Mouse (Mus musculus) midbrain, embryonic 15.5 days (tissue): Measurements from ENCODE around the gene Aplf. TPM values are rescaled to one million over a fixed set of nuclear protein-coding genes. Genes with fewer than 3 reads are reported as not detected.

Source experiments
- ATAC-seq: fragments of 200-750 bp; cut with Nextera tagmentation; replicated peaks from 2 replicates; pipeline ENCODE4 v1.8.0; 2017; ENCODE audit warnings: moderate TSS enrichment
- H3K27ac ChIP-seq: fragments of 300-500 bp; sonication (generic); 2 replicates; pipeline ENCODE4 v1.5.1; 2015; ENCODE audit warnings: mild to moderate bottlenecking, inconsistent platforms
- H3K27me3 ChIP-seq: fragments of 300-500 bp; sonication (generic); replicated peaks from 2 replicates; pipeline ENCODE4 v1.6.1; 2015; ENCODE audit warnings: inconsistent platforms
- H3K36me3 ChIP-seq: fragments of 300-500 bp; sonication (generic); replicated peaks from 2 replicates; pipeline ENCODE4 v1.6.1; 2015; ENCODE audit warnings: inconsistent platforms
- H3K4me1 ChIP-seq: fragments of 300-500 bp; sonication (generic); 2 replicates; pipeline ENCODE4 v1.6.1; 2015; ENCODE audit warnings: inconsistent platforms
- H3K4me2 ChIP-seq: fragments of 300-500 bp; sonication (generic); 2 replicates; pipeline ENCODE4 v1.6.1; 2015; ENCODE audit warnings: inconsistent platforms, mild to moderate bottlenecking, moderate library complexity
- H3K4me3 ChIP-seq: fragments of 300-500 bp; sonication (generic); 2 replicates; pipeline ENCODE4 v1.5.1; 2015; ENCODE audit warnings: mild to moderate bottlenecking, inconsistent platforms
- H3K9ac ChIP-seq: fragments of 300-500 bp; sonication (generic); 2 replicates; pipeline ENCODE4 v1.6.1; 2015; ENCODE audit warnings: mild to moderate bottlenecking, inconsistent platforms
- H3K9me3 ChIP-seq: fragments of 300-500 bp; sonication (generic); 2 replicates; pipeline ENCODE4 v1.6.1; 2016; ENCODE audit warnings: inconsistent platforms
- WGBS: fragments of 180-500 bp; shearing (Covaris S2); methylation state at CpG from one replicate; pipeline ENCODE4 v1.1.7; 2015; ENCODE audit warnings: mixed read lengths; 5-methylcytosine and 5-hydroxymethylcytosine counted together
- polyA plus RNA-seq: library from polyadenylated mRNA; unstranded; fragments of >200 nt; fragmentation: Nextera tagmentation; extraction: Ambion mirVana; gene quantifications from 2 replicates; pipeline ENCODE4 v1.2.1, GENCODE M21; 2015

The Aplf gene
- polyA plus RNA-seq, result 7.2 and 7.7 TPM in 2 replicates

GRCm38 (mm10) chr6:87671771-87672517 lies at the start of gene Aplf:
Gene Aplf, minus strand, starts transcription at chr6:87672193.
- Histone ChIP-seq H3K4me2 (peak within 1 kb of the TSS; percentile 91), H3K9me3 (no peaks in the 10 kb centered on the region), H3K27ac (peak within 1 kb of the TSS; percentile 43; the same call in 1 of the 2 replicates), H3K9ac (peak within 1 kb of the TSS; percentile 47), H3K4me1 (peaks cover 25% of the 10 kb centered on the region), H3K36me3 (no peaks in the 10 kb centered on the region), H3K27me3 (no peaks in the 10 kb centered on the region), H3K4me3 (peak within 1 kb of the TSS; percentile 68)
- under 1% methylated on average over 33 of the region's 33 CpGs for WGBS
- ATAC-seq, result peak; percentile 100

- Histone ChIP-seq H3K4me1 (no peaks in the 10 kb centered on the region), H3K27ac (no peak overlapping the region), H3K9ac (no peak overlapping the region), H3K36me3 (no peaks in the 10 kb centered on the region), H3K4me3 (no peak overlapping the region), H3K9me3 (no peaks in the 10 kb centered on the region), H3K27me3 (no peaks in the 10 kb centered on the region), H3K4me2 (no peak overlapping the region)
- ATAC-seq, result no peak
- 82% methylated on average over 4 of the region's 4 CpGs for WGBS
These were observed 42.1 kb upstream of the Aplf start for GRCm38 (mm10) chr6:87714091-87714490.

- Histone ChIP-seq H3K36me3 (no peaks in the 10 kb centered on the region), H3K9ac (no peak overlapping the region), H3K4me2 (no peak overlapping the region), H3K4me3 (no peak overlapping the region), H3K27me3 (no peaks in the 10 kb centered on the region), H3K4me1 (no peaks in the 10 kb centered on the region), H3K9me3 (no peaks in the 10 kb centered on the region), H3K27ac (no peak overlapping the region)
- 86% methylated on average over 4 of the region's 4 CpGs for WGBS
- ATAC-seq, result no peak
These were observed 40.3 kb upstream of the Aplf start for GRCm38 (mm10) chr6:87712311-87712710.

- no peak overlapping the region for H3K27ac ChIP-seq
- ATAC-seq, result no peak
- no peaks in the 10 kb centered on the region for H3K36me3 ChIP-seq
- no peaks in the 10 kb centered on the region for H3K27me3 ChIP-seq
- H3K9ac ChIP-seq, result no peak overlapping the region
- H3K4me2 ChIP-seq, result no peak overlapping the region
- no peak overlapping the region for H3K4me3 ChIP-seq
- no peaks in the 10 kb centered on the region for H3K9me3 ChIP-seq
- H3K4me1 ChIP-seq, result no peaks in the 10 kb centered on the region
- 44% methylated on average over 3 of the region's 3 CpGs for WGBS
These were observed 34.3 kb upstream of the Aplf start for GRCm38 (mm10) chr6:87706246-87706645.

- no peaks in the 10 kb centered on the region for H3K9me3 ChIP-seq
- H3K4me2 ChIP-seq, result no peak overlapping the region
- H3K4me3 ChIP-seq, result no peak overlapping the region
- H3K27ac ChIP-seq, result no peak overlapping the region
- WGBS, result 85% methylated on average over 4 of the region's 4 CpGs
- no peaks in the 10 kb centered on the region for H3K4me1 ChIP-seq
- ATAC-seq, result no peak
- H3K9ac ChIP-seq, result no peak overlapping the region
- H3K36me3 ChIP-seq, result no peaks in the 10 kb centered on the region
- no peaks in the 10 kb centered on the region for H3K27me3 ChIP-seq
These were observed 24.6 kb upstream of the Aplf start for GRCm38 (mm10) chr6:87696544-87696943.

- no peak overlapping the region for H3K9ac ChIP-seq
- H3K4me1 ChIP-seq, result no peaks in the 10 kb centered on the region
- H3K9me3 ChIP-seq, result no peaks in the 10 kb centered on the region
- H3K27me3 ChIP-seq, result no peaks in the 10 kb centered on the region
- 88% methylated on average over 3 of the region's 3 CpGs for WGBS
- no peak for ATAC-seq
- no peak overlapping the region for H3K27ac ChIP-seq
- no peak overlapping the region for H3K4me2 ChIP-seq
- H3K4me3 ChIP-seq, result no peak overlapping the region
- no peaks in the 10 kb centered on the region for H3K36me3 ChIP-seq
These were observed 24.0 kb upstream of the Aplf start for GRCm38 (mm10) chr6:87695947-87696346.

- Histone ChIP-seq H3K27ac (no peak overlapping the region), H3K9ac (no peak overlapping the region), H3K9me3 (no peaks in the 10 kb centered on the region), H3K27me3 (no peaks in the 10 kb centered on the region), H3K36me3 (no peaks in the 10 kb centered on the region), H3K4me2 (no peak overlapping the region), H3K4me3 (no peak overlapping the region), H3K4me1 (no peaks in the 10 kb centered on the region)
- WGBS, result 35% methylated on average over 3 of the region's 3 CpGs
- no peak for ATAC-seq
These were observed 8.4 kb upstream of the Aplf start for GRCm38 (mm10) chr6:87680418-87680817.

- Histone ChIP-seq H3K9ac (peak overlapping the region; percentile 11; the same call in 1 of the 2 replicates), H3K4me1 (peaks cover 25% of the 10 kb centered on the region), H3K27me3 (no peaks in the 10 kb centered on the region), H3K4me2 (peak overlapping the region; percentile 49), H3K36me3 (no peaks in the 10 kb centered on the region), H3K27ac (0 out of 2 replicates have a peak overlapping the region, but pooled peaks have one; percentile 8), H3K9me3 (no peaks in the 10 kb centered on the region), H3K4me3 (peak overlapping the region; percentile 68)
- 49% methylated on average over 4 of the region's 4 CpGs for WGBS
- ATAC-seq, result peak; percentile 32; the same call in 1 of the 2 replicates
These were observed 668 bp upstream of the Aplf start for GRCm38 (mm10) chr6:87672661-87673060.

GRCm38 (mm10) chr6:87671353-87671752 lies 640 bp downstream of the Aplf start:
- Histone ChIP-seq H3K27ac (0 out of 2 replicates have a peak overlapping the region, but pooled peaks have one; percentile 43), H3K36me3 (no peaks in the 10 kb centered on the region), H3K4me3 (peak overlapping the region; percentile 68), H3K4me1 (peaks cover 25% of the 10 kb centered on the region), H3K4me2 (peak overlapping the region; percentile 91), H3K9me3 (no peaks in the 10 kb centered on the region), H3K9ac (peak overlapping the region; percentile 47), H3K27me3 (no peaks in the 10 kb centered on the region)
- WGBS, result 13% methylated on average over 8 of the region's 8 CpGs
- no peak for ATAC-seq

- H3K4me1 ChIP-seq, result peaks cover 25% of the 10 kb centered on the region
- no peak overlapping the region for H3K4me3 ChIP-seq
- H3K36me3 ChIP-seq, result no peaks in the 10 kb centered on the region
- peak overlapping the region; percentile 12; the same call in 1 of the 2 replicates for H3K4me2 ChIP-seq
- no peak overlapping the region for H3K27ac ChIP-seq
- H3K9me3 ChIP-seq, result no peaks in the 10 kb centered on the region
- H3K9ac ChIP-seq, result no peak overlapping the region
- H3K27me3 ChIP-seq, result no peaks in the 10 kb centered on the region
- ATAC-seq, result no peak
- 32% methylated on average over 7 of the region's 7 CpGs for WGBS
These were observed 2.0 kb downstream of the Aplf start for GRCm38 (mm10) chr6:87669894-87670588.

GRCm38 (mm10) chr6:87668733-87669132 lies 3.3 kb downstream of the Aplf start:
- Histone ChIP-seq H3K4me2 (no peak overlapping the region), H3K9ac (no peak overlapping the region), H3K36me3 (no peaks in the 10 kb centered on the region), H3K9me3 (no peaks in the 10 kb centered on the region), H3K4me3 (no peak overlapping the region), H3K4me1 (peaks cover 25% of the 10 kb centered on the region), H3K27ac (no peak overlapping the region), H3K27me3 (no peaks in the 10 kb centered on the region)
- no peak for ATAC-seq
- 90% methylated on average over 3 of the region's 3 CpGs for whole genome bisulfite sequencing

GRCm38 (mm10) chr6:87667804-87668203 lies 4.2 kb downstream of the Aplf start:
- WGBS, result 48% methylated on average over 8 of the region's 8 CpGs
- ATAC-seq, result no peak
- peaks cover 23% of the 10 kb centered on the region for H3K4me1 ChIP-seq
- no peak overlapping the region for H3K4me3 ChIP-seq
- H3K4me2 ChIP-seq, result no peak overlapping the region
- H3K27ac ChIP-seq, result no peak overlapping the region
- no peak overlapping the region for H3K9ac ChIP-seq
- no peaks in the 10 kb centered on the region for H3K9me3 ChIP-seq
- no peaks in the 10 kb centered on the region for H3K27me3 ChIP-seq
- no peaks in the 10 kb centered on the region for H3K36me3 ChIP-seq
